Comparison of ENCODE assay signal across 10 mouse cellular contexts in the genomic region with DNA sequence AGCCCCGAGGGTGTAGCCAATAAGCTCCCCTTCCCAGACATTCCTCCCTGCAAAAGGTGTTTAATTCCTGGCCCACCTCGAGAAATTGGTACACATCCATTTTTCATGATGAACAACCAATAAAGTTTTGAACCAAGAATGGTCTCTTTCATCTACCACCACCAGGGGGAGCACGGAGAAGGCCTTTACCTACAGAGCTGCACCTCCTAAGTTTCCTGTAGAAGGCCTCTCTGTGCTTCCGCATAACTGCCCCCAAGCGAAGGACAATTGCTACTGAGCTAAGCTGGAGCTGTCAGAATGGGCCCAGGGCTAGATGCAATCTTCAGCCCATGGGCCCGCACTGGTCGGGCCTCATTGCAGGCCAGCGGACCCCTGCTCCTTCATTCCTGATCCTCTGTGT. TPM values are rescaled to one million over a fixed set of nuclear protein-coding genes. Genes with fewer than 3 reads are reported as not detected.
DNase-seq lines count a peak whose midpoint lies in the region; ATAC-seq and TF ChIP-seq lines count a peak whose summit lies in the region.
"Had no signal": no experiment of that assay in that cellular context is flagged by ENCODE, and none has a peak within 500 bp of the region (broad histone marks: within the 10 kb centered on the region; RNA-seq: fewer than 3 reads in every experiment).

No protein-coding gene starts in this region.

- no peaks in the 10 kb centered on the region for H3K36me3 ChIP-seq in forebrain, embryonic 10.5 days (replicated peaks)
- H3K36me3 ChIP-seq in forebrain, embryonic 15.5 days: no peaks in the 10 kb centered on the region
- H3K36me3 ChIP-seq in midbrain, embryonic 14.5 days (ENCODE audit: control insufficient read depth, insufficient read depth, low read length): no peaks in the 10 kb centered on the region
- H3K36me3 ChIP-seq in midbrain, embryonic 10.5 days: no peaks in the 10 kb centered on the region
- H3K36me3 ChIP-seq in lung, embryonic 14.5 days (ENCODE audit: insufficient read depth): no peaks in the 10 kb centered on the region
- H3K36me3 ChIP-seq: heart, embryonic 15.5 days; neural tube, embryonic 12.5 days had no signal

- DNase-seq in forebrain, embryonic 10.5 days (ENCODE audit: extremely low spot score, low spot score): peak; percentile 15
- DNase-seq in midbrain, embryonic 14.5 days: peak; percentile 19
- DNase-seq in midbrain, embryonic 10.5 days (ENCODE audit: low spot score): no peak
- DNase-seq in lung, embryonic 14.5 days: peak; percentile 48
- no peak for DNase-seq in frontal cortex, postnatal 25 days (ENCODE audit: low spot score in 2 of 2)
- no peak for DNase-seq in layer of hippocampus, adult 8-10 months (ENCODE audit: low spot score in 2 of 2)

- no peaks in the 10 kb centered on the region for H3K9me3 ChIP-seq in forebrain, embryonic 10.5 days
- H3K9me3 ChIP-seq in forebrain, embryonic 15.5 days: no peaks in the 10 kb centered on the region
- no peaks in the 10 kb centered on the region for H3K9me3 ChIP-seq in midbrain, embryonic 14.5 days (ENCODE audit: control insufficient read depth, low read length)
- no peaks in the 10 kb centered on the region for H3K9me3 ChIP-seq in midbrain, embryonic 10.5 days (replicated peaks)
- no peaks in the 10 kb centered on the region for H3K9me3 ChIP-seq in lung, embryonic 14.5 days (ENCODE audit: low read depth, low read length)
- H3K9me3 ChIP-seq: heart, embryonic 15.5 days; neural tube, embryonic 12.5 days had no signal

- no peak overlapping the region for H3K4me2 ChIP-seq in forebrain, embryonic 15.5 days (replicated peaks)
- H3K4me2 ChIP-seq in midbrain, embryonic 14.5 days (ENCODE audit: low read length): no peak overlapping the region
- no peak overlapping the region for H3K4me2 ChIP-seq in lung, embryonic 14.5 days
- H3K4me2 ChIP-seq: heart, embryonic 15.5 days; neural tube, embryonic 12.5 days had no signal

- no peaks in the 10 kb centered on the region for H3K4me1 ChIP-seq in forebrain, embryonic 10.5 days
- no peaks in the 10 kb centered on the region for H3K4me1 ChIP-seq in forebrain, embryonic 15.5 days
- no peaks in the 10 kb centered on the region for H3K4me1 ChIP-seq in midbrain, embryonic 14.5 days (ENCODE audit: control insufficient read depth, insufficient read depth, low read length)
- H3K4me1 ChIP-seq in midbrain, embryonic 10.5 days: no peaks in the 10 kb centered on the region
- H3K4me1 ChIP-seq in cortical plate, adult 2 months (ENCODE audit: control insufficient read depth, insufficient read depth, low read length): no peaks in the 10 kb centered on the region
- no peaks in the 10 kb centered on the region for H3K4me1 ChIP-seq in lung, embryonic 14.5 days (ENCODE audit: insufficient read depth)
- H3K4me1 ChIP-seq: heart, embryonic 15.5 days; neural tube, embryonic 12.5 days had no signal

- no peak overlapping the region for H3K27ac ChIP-seq in forebrain, embryonic 10.5 days
- no peak overlapping the region for H3K27ac ChIP-seq in forebrain, embryonic 15.5 days (replicated peaks)
- no peak overlapping the region for H3K27ac ChIP-seq in midbrain, embryonic 14.5 days (replicated peaks; ENCODE audit: low read depth, low read length)
- H3K27ac ChIP-seq in midbrain, embryonic 10.5 days (replicated peaks): no peak overlapping the region
- no peak overlapping the region for H3K27ac ChIP-seq in cortical plate, adult 2 months (ENCODE audit: insufficient read depth, low read length)
- H3K27ac ChIP-seq in lung, embryonic 14.5 days (ENCODE audit: low read depth): no peak overlapping the region
- H3K27ac ChIP-seq: heart, embryonic 15.5 days; neural tube, embryonic 12.5 days had no signal

- TF ChIP-seq CTCF in cortical plate, adult 2 months (IDR thresholded peaks at IDR 0.05; ENCODE audit: extremely low read depth, insufficient read depth, low read length): peak; percentile 34
- peak; percentile 70 for TF ChIP-seq CTCF in lung, embryonic 14.5 days (IDR thresholded peaks at IDR 0.05; ENCODE audit: low read depth)

- TF ChIP-seq POLR2A in cortical plate, adult 2 months (IDR thresholded peaks at IDR 0.05; ENCODE audit: extremely low read depth, insufficient read depth, low read length): no peak

- H3K9ac ChIP-seq in forebrain, embryonic 15.5 days (replicated peaks): no peak overlapping the region
- no peak overlapping the region for H3K9ac ChIP-seq in midbrain, embryonic 14.5 days (replicated peaks; ENCODE audit: low read length)
- H3K9ac ChIP-seq in lung, embryonic 14.5 days: no peak overlapping the region
- H3K9ac ChIP-seq: heart, embryonic 15.5 days; neural tube, embryonic 12.5 days had no signal

- H3K4me3 ChIP-seq in forebrain, embryonic 10.5 days: no peak overlapping the region
- no peak overlapping the region for H3K4me3 ChIP-seq in forebrain, embryonic 15.5 days
- H3K4me3 ChIP-seq in midbrain, embryonic 14.5 days (replicated peaks; ENCODE audit: low read depth, low read length): no peak overlapping the region
- no peak overlapping the region for H3K4me3 ChIP-seq in midbrain, embryonic 10.5 days
- H3K4me3 ChIP-seq in cortical plate, adult 2 months (ENCODE audit: insufficient read depth, low read length): no peak overlapping the region
- H3K4me3 ChIP-seq in lung, embryonic 14.5 days (ENCODE audit: low read depth, low read length): no peak overlapping the region
- H3K4me3 ChIP-seq: heart, embryonic 15.5 days; neural tube, embryonic 12.5 days had no signal

- no peak for ATAC-seq in forebrain, embryonic 15.5 days (replicated peaks)
- ATAC-seq in midbrain, embryonic 14.5 days (ENCODE audit: low FRiP score, low TSS enrichment): no peak
- no peak for ATAC-seq in lung, embryonic 14.5 days (ENCODE audit: insufficient read depth)

- no peaks in the 10 kb centered on the region for H3K27me3 ChIP-seq in forebrain, embryonic 10.5 days (ENCODE audit: poor library complexity, severe bottlenecking)
- no peaks in the 10 kb centered on the region for H3K27me3 ChIP-seq in forebrain, embryonic 15.5 days
- no peaks in the 10 kb centered on the region for H3K27me3 ChIP-seq in midbrain, embryonic 14.5 days (ENCODE audit: control insufficient read depth, insufficient read depth, low read length)
- no peaks in the 10 kb centered on the region for H3K27me3 ChIP-seq in midbrain, embryonic 10.5 days (ENCODE audit: low read depth, poor library complexity, severe bottlenecking)
- no peaks in the 10 kb centered on the region for H3K27me3 ChIP-seq in lung, embryonic 14.5 days (ENCODE audit: insufficient read depth, low read length)
- H3K27me3 ChIP-seq: neural tube, embryonic 12.5 days had no signal

- WGBS in forebrain, embryonic 10.5 days: 46% methylated on average over 8 of the region's 8 CpGs
- 47% methylated on average over 8 of the region's 8 CpGs for WGBS in forebrain, embryonic 15.5 days
- 55% methylated on average over 8 of the region's 8 CpGs for WGBS in midbrain, embryonic 14.5 days
- 48% methylated on average over 8 of the region's 8 CpGs for WGBS in midbrain, embryonic 10.5 days
- WGBS in lung, embryonic 14.5 days: 49% methylated on average over 8 of the region's 8 CpGs

RNA-seq across cellular contexts. Expression of a gene that starts 14.1 kb away (rescaled TPM):
- not detected in 2 replicates for polyA plus RNA-seq in forebrain, embryonic 10.5 days (2016; fragmentation: Nextera tagmentation; extraction: Ambion mirVana)
- polyA plus RNA-seq in forebrain, embryonic 15.5 days (2015; fragmentation: Nextera tagmentation; extraction: Ambion mirVana): not detected in 2 replicates
- polyA plus RNA-seq in midbrain, embryonic 14.5 days (2014; fragmentation: Nextera tagmentation; extraction: Ambion mirVana): not detected in 2 replicates
- not detected in 2 replicates for polyA plus RNA-seq in midbrain, embryonic 10.5 days (2016; fragmentation: Nextera tagmentation; extraction: Ambion mirVana)
- 0.02 and 0.06 TPM in 2 replicates for polyA plus RNA-seq in cortical plate, adult 2 months (2012; rRNA removed)
- 2.6 and 4.0 TPM in 2 replicates for polyA plus RNA-seq in lung, embryonic 14.5 days (2014; fragmentation: Nextera tagmentation; extraction: Ambion mirVana)
- under 1 TPM in 1 of 4 experiments, not detected in 3; 0.12 TPM for total RNA-seq in layer of hippocampus, adult 8-10 months (2022)
- polyA plus RNA-seq: neural tube, embryonic 12.5 days had no signal

RNA-seq across cellular contexts. Expression of a gene that starts 18.1 kb away (rescaled TPM):
- polyA plus RNA-seq in forebrain, embryonic 10.5 days (2016; fragmentation: Nextera tagmentation; extraction: Ambion mirVana): not detected in 2 replicates
- 0.22 TPM in 1 of 2 replicates, not detected in the other for polyA plus RNA-seq in forebrain, embryonic 15.5 days (2015; fragmentation: Nextera tagmentation; extraction: Ambion mirVana)
- polyA plus RNA-seq in midbrain, embryonic 14.5 days (2014; fragmentation: Nextera tagmentation; extraction: Ambion mirVana): not detected in 2 replicates
- polyA plus RNA-seq in midbrain, embryonic 10.5 days (2016; fragmentation: Nextera tagmentation; extraction: Ambion mirVana): not detected in 2 replicates
- polyA plus RNA-seq in cortical plate, adult 2 months (2012; rRNA removed): 0.21 TPM in 1 of 2 replicates, not detected in the other
- not detected in 2 replicates for polyA plus RNA-seq in lung, embryonic 14.5 days (2014; fragmentation: Nextera tagmentation; extraction: Ambion mirVana)
- not detected for total RNA-seq in layer of hippocampus, adult 8-10 months (2022)
- polyA plus RNA-seq: heart, embryonic 15.5 days; neural tube, embryonic 12.5 days had no signal

RNA-seq across cellular contexts. Expression of a gene that starts 21.8 kb away (rescaled TPM):
- polyA plus RNA-seq in forebrain, embryonic 10.5 days (2016; fragmentation: Nextera tagmentation; extraction: Ambion mirVana): 0.36 TPM in 1 of 2 replicates, not detected in the other
- polyA plus RNA-seq in forebrain, embryonic 15.5 days (2015; fragmentation: Nextera tagmentation; extraction: Ambion mirVana): 0.70 and 1.0 TPM in 2 replicates
- polyA plus RNA-seq in midbrain, embryonic 14.5 days (2014; fragmentation: Nextera tagmentation; extraction: Ambion mirVana): 0.28 and 1.3 TPM in 2 replicates
- polyA plus RNA-seq in midbrain, embryonic 10.5 days (2016; fragmentation: Nextera tagmentation; extraction: Ambion mirVana): 0.22 and 0.30 TPM in 2 replicates
- 0.27 and 0.36 TPM in 2 replicates for polyA plus RNA-seq in cortical plate, adult 2 months (2012; rRNA removed)
- polyA plus RNA-seq in lung, embryonic 14.5 days (2014; fragmentation: Nextera tagmentation; extraction: Ambion mirVana): not detected in 2 replicates
- 1 to 10 TPM in 2 of 4 experiments, under 1 TPM in 2; 0.84 to 1.8 (median 1.1) TPM for total RNA-seq in layer of hippocampus, adult 8-10 months (2022)
- polyA plus RNA-seq: heart, embryonic 15.5 days; neural tube, embryonic 12.5 days had no signal

RNA-seq across cellular contexts. Expression of a gene that starts 40.8 kb away (rescaled TPM):
- polyA plus RNA-seq in forebrain, embryonic 10.5 days (2016; fragmentation: Nextera tagmentation; extraction: Ambion mirVana): not detected in 2 replicates
- polyA plus RNA-seq in forebrain, embryonic 15.5 days (2015; fragmentation: Nextera tagmentation; extraction: Ambion mirVana): not detected in 2 replicates
- not detected in 2 replicates for polyA plus RNA-seq in midbrain, embryonic 14.5 days (2014; fragmentation: Nextera tagmentation; extraction: Ambion mirVana)
- not detected in 2 replicates for polyA plus RNA-seq in midbrain, embryonic 10.5 days (2016; fragmentation: Nextera tagmentation; extraction: Ambion mirVana)
- not detected in 2 replicates for polyA plus RNA-seq in cortical plate, adult 2 months (2012; rRNA removed)
- 28.1 and 29.4 TPM in 2 replicates for polyA plus RNA-seq in lung, embryonic 14.5 days (2014; fragmentation: Nextera tagmentation; extraction: Ambion mirVana)
- not detected for total RNA-seq in layer of hippocampus, adult 8-10 months (2022)
- polyA plus RNA-seq: neural tube, embryonic 12.5 days had no signal

Comparison
In these comparisons a context has a peak if more than half of its experiments do, and no peak if none do; other contexts are left out.
1. DNase-seq: peak in forebrain, embryonic 10.5 days (single experiment), midbrain, embryonic 14.5 days (single experiment) and lung, embryonic 14.5 days (single experiment); none in midbrain, embryonic 10.5 days (single experiment), frontal cortex, postnatal 25 days (0 of 2) and layer of hippocampus, adult 8-10 months (0 of 2).